Mouse (Mus musculus) hindbrain, embryonic 14.5 days (tissue): ENCODE measurements at regions not wholly inside any gene's neighbourhood (a gene's known extent, or its start where the extent isn't known, plus 50 kb on each side); places are given as distances from the start of the nearest gene placed in this dataset.

Experiments
- ATAC-seq: fragments of 200-750 bp; cut with Nextera tagmentation; 2 replicates; pipeline ENCODE4 v1.8.0; 2017; ENCODE audit warnings: moderate number of reproducible peaks, mild to moderate bottlenecking, moderate TSS enrichment, moderate library complexity; ENCODE audit not compliant: low FRiP score
- DNase-seq: peaks from one replicate; pipeline ENCODE4 v3.0.0-alpha.2; 2015; ENCODE audit warnings: low spot score
- H3K27ac ChIP-seq: fragments of 300-500 bp; sonication (generic); 2 replicates; pipeline ENCODE4 v1.5.1; 2014; ENCODE audit warnings: mild to moderate bottlenecking, moderate library complexity
- H3K27me3 ChIP-seq: fragments of 300-500 bp; sonication (generic); 2 replicates; pipeline ENCODE4 v1.6.1; 2014; ENCODE audit warnings: mild to moderate bottlenecking, low read length, mixed read lengths; ENCODE audit not compliant: control insufficient read depth, insufficient read depth
- H3K36me3 ChIP-seq: fragments of 300-500 bp; sonication (generic); replicated peaks from 2 replicates; pipeline ENCODE4 v1.6.1; 2014; ENCODE audit not compliant: control insufficient read depth, insufficient read depth
- H3K4me1 ChIP-seq: fragments of 300-500 bp; sonication (generic); replicated peaks from 2 replicates; pipeline ENCODE4 v1.6.1; 2014; ENCODE audit warnings: antibody characterized with exemption, low read length, mixed read lengths; ENCODE audit not compliant: control insufficient read depth, insufficient read depth
- H3K4me2 ChIP-seq: fragments of 300-500 bp; sonication (generic); replicated peaks from 2 replicates; pipeline ENCODE4 v1.6.1; 2014; ENCODE audit warnings: mild to moderate bottlenecking, moderate library complexity
- H3K4me3 ChIP-seq: fragments of 300-500 bp; sonication (generic); replicated peaks from 2 replicates; pipeline ENCODE4 v1.5.1; 2014; ENCODE audit warnings: mild to moderate bottlenecking, low read length
- H3K9ac ChIP-seq: fragments of 300-500 bp; sonication (generic); 2 replicates; pipeline ENCODE4 v1.6.1; 2014
- H3K9me3 ChIP-seq: fragments of 300-500 bp; sonication (generic); 2 replicates; pipeline ENCODE4 v1.6.1; 2016; ENCODE audit warnings: low read length; ENCODE audit not compliant: control insufficient read depth
- WGBS: fragments of 180-500 bp; shearing (Covaris S2); extraction: QIAGEN DNeasy Blood & Tissue Kit; methylation state at CpG from one replicate; pipeline ENCODE4 v1.1.7; 2014; 5-methylcytosine and 5-hydroxymethylcytosine counted together

GRCm38 (mm10) chr1:189584831-189585230 is 103.1 kb downstream of the Cenpf start:
- H3K27ac ChIP-seq: no peak overlapping the region
- no peak overlapping the region for H3K9ac ChIP-seq
- H3K4me2 ChIP-seq: no peak overlapping the region
- H3K4me1 ChIP-seq: no peaks in the 10 kb centered on the region
- H3K4me3 ChIP-seq: no peak overlapping the region
- H3K36me3 ChIP-seq: no peaks in the 10 kb centered on the region
- DNase-seq (no peak), ATAC-seq (no peak)
- H3K9me3 ChIP-seq: no peaks in the 10 kb centered on the region; the same call in 1 of the 2 replicates
- no peaks in the 10 kb centered on the region for H3K27me3 ChIP-seq
- WGBS: 76% methylated on average over 3 of the region's 3 CpGs

GRCm38 (mm10) chr1:189581427-189581826 is 106.5 kb downstream of the Cenpf start:
- H3K27me3 ChIP-seq: no peaks in the 10 kb centered on the region
- no peak for DNase-seq
- no peak overlapping the region for H3K9ac ChIP-seq

GRCm38 (mm10) chr1:189579358-189579757 is 108.5 kb downstream of the Cenpf start:
- peak; percentile 67 for DNase-seq
- Histone ChIP-seq H3K9ac (no peak overlapping the region), H3K36me3 (no peaks in the 10 kb centered on the region), H3K9me3 (no peaks in the 10 kb centered on the region), H3K4me2 (no peak overlapping the region), H3K4me3 (no peak overlapping the region), H3K27me3 (no peaks in the 10 kb centered on the region), H3K27ac (no peak overlapping the region), H3K4me1 (no peaks in the 10 kb centered on the region)
- 82% methylated on average over 2 of the region's 2 CpGs for WGBS
- ATAC-seq: no peak

More at GRCm38 (mm10) chr1:189581427-189581826, 106.5 kb downstream of the Cenpf start:
- no peak overlapping the region for H3K4me3 ChIP-seq
- ATAC-seq: no peak
- H3K4me1 ChIP-seq: no peaks in the 10 kb centered on the region
- 89% methylated on average over 4 of the region's 4 CpGs for WGBS
- H3K27ac ChIP-seq: no peak overlapping the region
- H3K4me2 ChIP-seq: no peak overlapping the region
- no peaks in the 10 kb centered on the region for H3K9me3 ChIP-seq
- H3K36me3 ChIP-seq: no peaks in the 10 kb centered on the region

GRCm38 (mm10) chr1:189576311-189577002 is 111.4 kb downstream of the Cenpf start:
- Histone ChIP-seq H3K36me3 (no peaks in the 10 kb centered on the region), H3K4me3 (no peak overlapping the region), H3K9me3 (no peaks in the 10 kb centered on the region), H3K27ac (no peak overlapping the region), H3K9ac (no peak overlapping the region), H3K27me3 (no peaks in the 10 kb centered on the region), H3K4me1 (no peaks in the 10 kb centered on the region), H3K4me2 (no peak overlapping the region)
- 62% methylated on average over 11 of the region's 11 CpGs for WGBS
- DNase-seq: no peak
- ATAC-seq: no peak

- no peak for DNase-seq
- no peaks in the 10 kb centered on the region for H3K36me3 ChIP-seq
- ATAC-seq: no peak
- WGBS: 92% methylated on average over 10 of the region's 10 CpGs
- no peak overlapping the region for H3K4me2 ChIP-seq
- H3K9me3 ChIP-seq: no peaks in the 10 kb centered on the region
- H3K9ac ChIP-seq: no peak overlapping the region
- no peaks in the 10 kb centered on the region for H3K27me3 ChIP-seq
- no peaks in the 10 kb centered on the region for H3K4me1 ChIP-seq
- H3K27ac ChIP-seq: no peak overlapping the region
- no peak overlapping the region for H3K4me3 ChIP-seq
Measured at GRCm38 (mm10) chr1:189575525-189576240, 112.2 kb downstream of the Cenpf start.

- DNase-seq: no peak
- WGBS: 48% methylated on average over 7 of the region's 7 CpGs
- no peak overlapping the region for H3K27ac ChIP-seq
- no peaks in the 10 kb centered on the region for H3K4me1 ChIP-seq
- no peaks in the 10 kb centered on the region for H3K36me3 ChIP-seq
- H3K9me3 ChIP-seq: no peaks in the 10 kb centered on the region
- H3K9ac ChIP-seq: no peak overlapping the region
- no peak overlapping the region for H3K4me3 ChIP-seq
- no peaks in the 10 kb centered on the region for H3K27me3 ChIP-seq
- no peak overlapping the region for H3K4me2 ChIP-seq
- no peak for ATAC-seq
Measured at GRCm38 (mm10) chr1:189566491-189566890, 121.4 kb downstream of the Cenpf start.

GRCm38 (mm10) chr1:189561831-189562230 is 126.1 kb downstream of the Cenpf start:
- no peak overlapping the region for H3K27ac ChIP-seq
- WGBS: 89% methylated on average over 12 of the region's 12 CpGs
- ATAC-seq: no peak

GRCm38 (mm10) chr1:189560576-189560975 is 127.3 kb downstream of the Cenpf start:
- DNase-seq (no peak), ATAC-seq (no peak)
- H3K4me1 ChIP-seq: no peaks in the 10 kb centered on the region
- WGBS: 53% methylated on average over 10 of the region's 10 CpGs
- no peak overlapping the region for H3K4me2 ChIP-seq
- H3K4me3 ChIP-seq: no peak overlapping the region
- no peak overlapping the region for H3K27ac ChIP-seq
- no peaks in the 10 kb centered on the region for H3K27me3 ChIP-seq
- no peaks in the 10 kb centered on the region for H3K9me3 ChIP-seq
- no peaks in the 10 kb centered on the region for H3K36me3 ChIP-seq
- no peak overlapping the region for H3K9ac ChIP-seq

More at GRCm38 (mm10) chr1:189561831-189562230, 126.1 kb downstream of the Cenpf start:
- Histone ChIP-seq H3K4me3 (no peak overlapping the region), H3K36me3 (no peaks in the 10 kb centered on the region), H3K9me3 (no peaks in the 10 kb centered on the region), H3K27me3 (no peaks in the 10 kb centered on the region), H3K4me1 (no peaks in the 10 kb centered on the region), H3K4me2 (no peak overlapping the region), H3K9ac (no peak overlapping the region)
- DNase-seq: no peak

- WGBS: 85% methylated on average over 9 of the region's 9 CpGs
- H3K4me1 ChIP-seq: no peaks in the 10 kb centered on the region
Measured at GRCm38 (mm10) chr1:189550851-189551250, 137.0 kb downstream of the Cenpf start.

More at GRCm38 (mm10) chr1:189550851-189551250, 137.0 kb downstream of the Cenpf start:
- no peaks in the 10 kb centered on the region for H3K9me3 ChIP-seq
- H3K27me3 ChIP-seq: no peaks in the 10 kb centered on the region
- no peak for ATAC-seq
- no peak overlapping the region for H3K9ac ChIP-seq
- H3K36me3 ChIP-seq: no peaks in the 10 kb centered on the region
- no peak overlapping the region for H3K4me2 ChIP-seq
- DNase-seq: no peak
- no peak overlapping the region for H3K27ac ChIP-seq
- H3K4me3 ChIP-seq: no peak overlapping the region
